Mouse (Mus musculus): ENCODE results near the gene Galnt15. TPM values are rescaled to one million over a fixed set of nuclear protein-coding genes. Genes with fewer than 3 reads are reported as not detected.

The Galnt15 gene
- polyA plus RNA-seq, 1 experiment from 2014 or later: 0.13 TPM

- H3K27ac ChIP-seq: no peak overlapping the region
- H3K36me3 ChIP-seq: no peaks in the 10 kb centered on the region
- no peak overlapping the region for H3K4me2 ChIP-seq
- no peak overlapping the region for H3K9ac ChIP-seq
- no peak for ATAC-seq (ENCODE audit: insufficient number of reproducible peaks, insufficient read depth, low FRiP score, low TSS enrichment, low read depth)
- WGBS: 76% methylated on average over 3 of the region's 3 CpGs
- H3K9me3 ChIP-seq: no peaks in the 10 kb centered on the region
- peaks cover 11% of the 10 kb centered on the region for H3K4me1 ChIP-seq
- H3K27me3 ChIP-seq: no peaks in the 10 kb centered on the region
- no peak overlapping the region for H3K4me3 ChIP-seq
These were observed 12.3 kb upstream of the Galnt15 start for GRCm38 (mm10) chr14:32016466-32016865.

- H3K27me3 ChIP-seq: no peaks in the 10 kb centered on the region
- 9% methylated on average over 7 of the region's 7 CpGs for WGBS
- peaks cover 11% of the 10 kb centered on the region for H3K4me1 ChIP-seq
- H3K9ac ChIP-seq: no peak overlapping the region
- ATAC-seq (ENCODE audit: insufficient number of reproducible peaks, insufficient read depth, low FRiP score, low TSS enrichment, low read depth): no peak
- H3K4me3 ChIP-seq: no peak overlapping the region
- no peaks in the 10 kb centered on the region for H3K36me3 ChIP-seq
- no peak overlapping the region for H3K4me2 ChIP-seq
- no peak overlapping the region for H3K27ac ChIP-seq
- no peaks in the 10 kb centered on the region for H3K9me3 ChIP-seq
These were observed 11.9 kb upstream of the Galnt15 start for GRCm38 (mm10) chr14:32016921-32017320.

GRCm38 (mm10) chr14:32017448-32017847, 11.3 kb upstream of the Galnt15 start:
- Histone ChIP-seq H3K27ac (no peak overlapping the region), H3K36me3 (no peaks in the 10 kb centered on the region), H3K4me1 (peaks cover 11% of the 10 kb centered on the region), H3K27me3 (no peaks in the 10 kb centered on the region), H3K9me3 (no peaks in the 10 kb centered on the region), H3K9ac (no peak overlapping the region), H3K4me3 (no peak overlapping the region), H3K4me2 (no peak overlapping the region)
- ATAC-seq (ENCODE audit: insufficient number of reproducible peaks, insufficient read depth, low FRiP score, low TSS enrichment, low read depth): no peak
- WGBS: 73% methylated on average over 2 of the region's 2 CpGs

- Histone ChIP-seq H3K36me3 (no peaks in the 10 kb centered on the region), H3K27ac (no peak overlapping the region), H3K27me3 (no peaks in the 10 kb centered on the region), H3K4me1 (peaks cover 11% of the 10 kb centered on the region), H3K9me3 (no peaks in the 10 kb centered on the region), H3K4me3 (no peak overlapping the region), H3K9ac (no peak overlapping the region), H3K4me2 (no peak overlapping the region)
- WGBS: 78% methylated on average over 8 of the region's 8 CpGs
- ATAC-seq (ENCODE audit: insufficient number of reproducible peaks, insufficient read depth, low FRiP score, low TSS enrichment, low read depth): no peak
These were observed 9.7 kb upstream of the Galnt15 start for GRCm38 (mm10) chr14:32019091-32019490.

GRCm38 (mm10) chr14:32021967-32022366, 6.8 kb upstream of the Galnt15 start:
- no peak for ATAC-seq (ENCODE audit: insufficient number of reproducible peaks, insufficient read depth, low FRiP score, low TSS enrichment, low read depth)
- Histone ChIP-seq H3K27me3 (no peaks in the 10 kb centered on the region), H3K36me3 (no peaks in the 10 kb centered on the region), H3K27ac (no peak overlapping the region), H3K4me2 (no peak overlapping the region), H3K4me3 (no peak overlapping the region), H3K9ac (no peak overlapping the region), H3K9me3 (no peaks in the 10 kb centered on the region), H3K4me1 (peaks cover 5% of the 10 kb centered on the region)
- 72% methylated on average over 9 of the region's 9 CpGs for WGBS

GRCm38 (mm10) chr14:32022450-32022849, 6.3 kb upstream of the Galnt15 start:
- no peak overlapping the region for H3K9ac ChIP-seq
- no peak overlapping the region for H3K4me2 ChIP-seq
- no peak overlapping the region for H3K27ac ChIP-seq
- H3K27me3 ChIP-seq: no peaks in the 10 kb centered on the region
- no peaks in the 10 kb centered on the region for H3K4me1 ChIP-seq
- no peak for ATAC-seq (ENCODE audit: insufficient number of reproducible peaks, insufficient read depth, low FRiP score, low TSS enrichment, low read depth)
- no peak overlapping the region for H3K4me3 ChIP-seq
- no peaks in the 10 kb centered on the region for H3K36me3 ChIP-seq
- H3K9me3 ChIP-seq: no peaks in the 10 kb centered on the region

- peaks cover 7% of the 10 kb centered on the region for H3K4me1 ChIP-seq
- no peak overlapping the region for H3K4me2 ChIP-seq
- no peaks in the 10 kb centered on the region for H3K36me3 ChIP-seq
- H3K4me3 ChIP-seq: no peak overlapping the region
- H3K27me3 ChIP-seq: peaks cover 8% of the 10 kb centered on the region; the same call in 1 of the 2 replicates
- no peak overlapping the region for H3K27ac ChIP-seq
- 78% methylated on average over 4 of the region's 4 CpGs for WGBS
- no peak for ATAC-seq (ENCODE audit: insufficient number of reproducible peaks, insufficient read depth, low FRiP score, low TSS enrichment, low read depth)
- no peak overlapping the region for H3K9ac ChIP-seq
- no peaks in the 10 kb centered on the region for H3K9me3 ChIP-seq
These were observed 4.9 kb upstream of the Galnt15 start for GRCm38 (mm10) chr14:32023891-32024290.

- no peak overlapping the region for H3K9ac ChIP-seq
- no peaks in the 10 kb centered on the region for H3K9me3 ChIP-seq
- no peak for ATAC-seq (ENCODE audit: insufficient number of reproducible peaks, insufficient read depth, low FRiP score, low TSS enrichment, low read depth)
- H3K27me3 ChIP-seq: peaks cover 21% of the 10 kb centered on the region
- H3K4me2 ChIP-seq: no peak overlapping the region
- H3K27ac ChIP-seq: no peak overlapping the region
- 60% methylated on average over 7 of the region's 7 CpGs for WGBS
- H3K36me3 ChIP-seq: no peaks in the 10 kb centered on the region
- H3K4me3 ChIP-seq: no peak overlapping the region
- peaks cover 9% of the 10 kb centered on the region for H3K4me1 ChIP-seq
These were observed 1.6 kb upstream of the Galnt15 start for GRCm38 (mm10) chr14:32027218-32027617.

- H3K36me3 ChIP-seq: no peaks in the 10 kb centered on the region
- no peak for ATAC-seq (ENCODE audit: insufficient number of reproducible peaks, insufficient read depth, low FRiP score, low TSS enrichment, low read depth)
- no peak overlapping the region for H3K4me3 ChIP-seq
- WGBS: 74% methylated on average over 14 of the region's 14 CpGs
- no peak overlapping the region for H3K9ac ChIP-seq
- H3K4me1 ChIP-seq: peaks cover 9% of the 10 kb centered on the region
- no peak overlapping the region for H3K4me2 ChIP-seq
- no peak overlapping the region for H3K27ac ChIP-seq
- H3K9me3 ChIP-seq: no peaks in the 10 kb centered on the region
- H3K27me3 ChIP-seq: peaks cover 21% of the 10 kb centered on the region
These were observed 713 bp downstream of the Galnt15 start for GRCm38 (mm10) chr14:32029411-32029992.

GRCm38 (mm10) chr14:32030073-32030472, 1.3 kb downstream of the Galnt15 start:
- H3K4me3 ChIP-seq: no peak overlapping the region
- no peak overlapping the region for H3K27ac ChIP-seq
- no peaks in the 10 kb centered on the region for H3K36me3 ChIP-seq
- H3K9me3 ChIP-seq: no peaks in the 10 kb centered on the region
- peaks cover 9% of the 10 kb centered on the region for H3K4me1 ChIP-seq
- peaks cover 21% of the 10 kb centered on the region for H3K27me3 ChIP-seq
- no peak for ATAC-seq (ENCODE audit: insufficient number of reproducible peaks, insufficient read depth, low FRiP score, low TSS enrichment, low read depth)
- no peak overlapping the region for H3K9ac ChIP-seq
- WGBS: 61% methylated on average over 5 of the region's 5 CpGs
- no peak overlapping the region for H3K4me2 ChIP-seq

GRCm38 (mm10) chr14:32032522-32032921, 3.7 kb downstream of the Galnt15 start:
- Histone ChIP-seq H3K4me1 (peaks cover 9% of the 10 kb centered on the region), H3K9me3 (no peaks in the 10 kb centered on the region), H3K27ac (no peak overlapping the region), H3K36me3 (no peaks in the 10 kb centered on the region), H3K27me3 (peaks cover 21% of the 10 kb centered on the region), H3K9ac (no peak overlapping the region), H3K4me2 (no peak overlapping the region), H3K4me3 (no peak overlapping the region)
- 13% methylated on average over 4 of the region's 4 CpGs for WGBS
- no peak for ATAC-seq (ENCODE audit: insufficient number of reproducible peaks, insufficient read depth, low FRiP score, low TSS enrichment, low read depth)

- WGBS: 72% methylated on average over 5 of the region's 5 CpGs
- Histone ChIP-seq H3K27me3 (no peaks in the 10 kb centered on the region), H3K4me2 (no peak overlapping the region), H3K9me3 (no peaks in the 10 kb centered on the region), H3K4me1 (no peaks in the 10 kb centered on the region), H3K27ac (no peak overlapping the region), H3K9ac (no peak overlapping the region), H3K4me3 (no peak overlapping the region), H3K36me3 (no peaks in the 10 kb centered on the region)
- ATAC-seq (ENCODE audit: insufficient number of reproducible peaks, insufficient read depth, low FRiP score, low TSS enrichment, low read depth): no peak
These were observed 7.7 kb downstream of the Galnt15 start for GRCm38 (mm10) chr14:32036482-32036881.

Measured in embryonic facial prominence, embryonic 13.5 days (tissue).